Mouse (Mus musculus): Measurements from ENCODE around the gene Fam83f. TPM values are rescaled to one million over a fixed set of nuclear protein-coding genes. Genes with fewer than 3 reads are reported as not detected.

Fam83f gene
- polyA plus RNA-seq, 1 experiment from 2014 or later: not detected

- Histone ChIP-seq H3K27me3 (no peaks in the 10 kb centered on the region), H3K27ac (no peak overlapping the region), H3K36me3 (ENCODE audit: poor library complexity, severe bottlenecking) (no peaks in the 10 kb centered on the region), H3K9me3 (replicated peaks) (no peaks in the 10 kb centered on the region), H3K4me2 (no peak overlapping the region), H3K9ac (no peak overlapping the region), H3K4me3 (no peak overlapping the region), H3K4me1 (peaks cover 7% of the 10 kb centered on the region; the same call in 1 of the 2 replicates)
- WGBS: 85% methylated on average over 3 of the region's 3 CpGs
- no peak for ATAC-seq
Observed at GRCm38 (mm10) chr15:80639874-80640273, 31.8 kb upstream of the Fam83f start.

GRCm38 (mm10) chr15:80641702-80642435 lies 29.8 kb upstream of the Fam83f start:
- Histone ChIP-seq H3K36me3 (ENCODE audit: poor library complexity, severe bottlenecking) (no peaks in the 10 kb centered on the region), H3K4me1 (peaks cover 4% of the 10 kb centered on the region; the same call in 1 of the 2 replicates), H3K4me2 (no peak overlapping the region), H3K9ac (no peak overlapping the region), H3K9me3 (replicated peaks) (no peaks in the 10 kb centered on the region), H3K4me3 (no peak overlapping the region), H3K27me3 (no peaks in the 10 kb centered on the region), H3K27ac (no peak overlapping the region)
- WGBS: 86% methylated on average over 2 of the region's 2 CpGs
- no peak for ATAC-seq

GRCm38 (mm10) chr15:80645006-80645797 lies 26.4 kb upstream of the Fam83f start:
- ATAC-seq: no peak
- Histone ChIP-seq H3K9ac (no peak overlapping the region; the same call in 1 of the 2 replicates), H3K27ac (no peak overlapping the region), H3K36me3 (ENCODE audit: poor library complexity, severe bottlenecking) (no peaks in the 10 kb centered on the region), H3K27me3 (no peaks in the 10 kb centered on the region), H3K4me1 (peaks cover 3% of the 10 kb centered on the region; the same call in 1 of the 2 replicates), H3K4me2 (no peak overlapping the region), H3K4me3 (no peak overlapping the region), H3K9me3 (replicated peaks) (no peaks in the 10 kb centered on the region)
- 90% methylated on average over 17 of the region's 17 CpGs for WGBS

- Histone ChIP-seq H3K27me3 (no peaks in the 10 kb centered on the region), H3K4me1 (peaks cover 3% of the 10 kb centered on the region; the same call in 1 of the 2 replicates), H3K36me3 (ENCODE audit: poor library complexity, severe bottlenecking) (no peaks in the 10 kb centered on the region), H3K4me2 (no peak overlapping the region), H3K9ac (no peak overlapping the region), H3K4me3 (no peak overlapping the region), H3K27ac (no peak overlapping the region), H3K9me3 (replicated peaks) (no peaks in the 10 kb centered on the region)
- 79% methylated on average over 15 of the region's 15 CpGs for WGBS
- ATAC-seq: no peak
Observed at GRCm38 (mm10) chr15:80648977-80649606, 22.6 kb upstream of the Fam83f start.

GRCm38 (mm10) chr15:80650412-80650811 lies 21.2 kb upstream of the Fam83f start:
- H3K4me2 ChIP-seq: no peak overlapping the region
- no peak overlapping the region for H3K9ac ChIP-seq
- peaks cover 3% of the 10 kb centered on the region; the same call in 1 of the 2 replicates for H3K4me1 ChIP-seq
- ATAC-seq: no peak
- no peak overlapping the region for H3K27ac ChIP-seq
- H3K36me3 ChIP-seq (ENCODE audit: poor library complexity, severe bottlenecking): no peaks in the 10 kb centered on the region
- no peak overlapping the region for H3K4me3 ChIP-seq
- H3K27me3 ChIP-seq: no peaks in the 10 kb centered on the region
- no peaks in the 10 kb centered on the region for H3K9me3 ChIP-seq (replicated peaks)
- 86% methylated on average over 2 of the region's 2 CpGs for WGBS

GRCm38 (mm10) chr15:80653865-80654264 lies 17.8 kb upstream of the Fam83f start:
- Histone ChIP-seq H3K4me1 (peaks cover 5% of the 10 kb centered on the region), H3K9ac (no peak overlapping the region), H3K4me3 (no peak overlapping the region), H3K27ac (no peak overlapping the region), H3K36me3 (ENCODE audit: poor library complexity, severe bottlenecking) (no peaks in the 10 kb centered on the region), H3K4me2 (no peak overlapping the region), H3K9me3 (replicated peaks) (no peaks in the 10 kb centered on the region), H3K27me3 (no peaks in the 10 kb centered on the region)
- ATAC-seq: no peak
- 88% methylated on average over 8 of the region's 8 CpGs for WGBS

DNA sequence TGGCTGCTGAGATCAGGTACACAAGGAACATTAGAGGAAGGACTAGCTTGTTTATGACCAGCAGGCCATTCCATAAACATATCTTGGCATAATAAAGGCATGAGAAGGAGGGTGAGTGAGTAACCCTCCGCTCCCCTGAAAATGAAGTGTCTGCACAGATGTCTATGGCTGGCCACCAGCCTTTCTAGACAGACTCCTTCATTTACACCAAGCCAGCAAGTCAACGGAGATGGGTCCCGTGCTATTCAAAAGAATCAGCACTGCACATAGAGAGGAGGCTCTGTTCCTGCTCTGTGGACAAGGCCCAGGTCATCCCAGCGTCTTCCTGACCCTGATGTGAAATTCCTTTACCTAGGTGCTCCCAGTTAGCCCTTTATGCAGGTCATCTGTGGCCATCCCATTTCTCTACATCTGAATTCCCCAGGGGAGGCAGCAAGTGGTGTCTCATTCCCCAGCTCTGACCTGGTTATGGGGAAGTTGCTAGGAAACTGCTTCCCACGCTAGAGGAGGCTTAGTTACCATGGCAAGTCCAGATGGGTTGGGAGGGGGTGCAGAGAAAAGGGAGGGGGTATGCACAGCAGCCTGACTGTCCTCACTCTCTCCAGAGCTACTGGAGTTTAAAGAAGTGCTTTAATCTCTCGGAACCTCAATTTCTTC lies 12.7 kb upstream of the Fam83f start:
- WGBS: 68% methylated on average over 6 of the region's 6 CpGs
- H3K4me3 ChIP-seq: no peak overlapping the region
- H3K4me2 ChIP-seq: no peak overlapping the region
- no peaks in the 10 kb centered on the region for H3K36me3 ChIP-seq (ENCODE audit: poor library complexity, severe bottlenecking)
- no peak overlapping the region for H3K27ac ChIP-seq
- ATAC-seq: no peak
- no peaks in the 10 kb centered on the region for H3K27me3 ChIP-seq
- H3K9me3 ChIP-seq (replicated peaks): no peaks in the 10 kb centered on the region
- no peak overlapping the region for H3K9ac ChIP-seq
- H3K4me1 ChIP-seq: peaks cover 7% of the 10 kb centered on the region

DNA sequence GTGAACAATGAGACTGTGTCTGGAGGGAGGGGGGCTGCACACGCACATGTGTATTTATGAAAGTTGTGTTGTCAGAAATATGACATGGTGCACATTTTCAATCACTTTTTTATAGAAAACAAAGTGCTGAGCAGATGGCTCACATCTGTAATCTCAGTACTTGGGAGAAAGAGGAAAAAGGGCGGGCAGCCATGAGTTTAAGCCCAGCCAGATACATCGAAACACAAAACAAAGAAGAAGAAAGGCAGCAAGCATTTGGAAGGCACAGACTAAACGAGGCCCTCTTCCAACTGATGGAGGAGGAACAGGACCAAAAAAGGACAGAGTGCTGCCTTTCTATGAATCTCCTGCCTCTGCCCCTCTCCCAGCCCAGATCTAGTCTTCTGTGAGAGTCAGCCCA lies 10.7 kb upstream of the Fam83f start:
- Histone ChIP-seq H3K9me3 (replicated peaks) (no peaks in the 10 kb centered on the region), H3K36me3 (ENCODE audit: poor library complexity, severe bottlenecking) (no peaks in the 10 kb centered on the region), H3K4me2 (no peak overlapping the region), H3K27me3 (no peaks in the 10 kb centered on the region), H3K27ac (no peak overlapping the region), H3K9ac (no peak overlapping the region), H3K4me3 (no peak overlapping the region), H3K4me1 (peaks cover 7% of the 10 kb centered on the region)
- WGBS: 63% methylated on average over 4 of the region's 4 CpGs
- ATAC-seq: no peak

GRCm38 (mm10) chr15:80664444-80664843 lies 7.2 kb upstream of the Fam83f start:
- H3K27ac ChIP-seq: no peak overlapping the region
- WGBS: 88% methylated on average over 4 of the region's 4 CpGs
- no peak overlapping the region for H3K9ac ChIP-seq
- H3K4me2 ChIP-seq: no peak overlapping the region
- no peak for ATAC-seq
- H3K4me1 ChIP-seq: no peaks in the 10 kb centered on the region
- H3K27me3 ChIP-seq: peaks cover 4% of the 10 kb centered on the region
- H3K36me3 ChIP-seq (ENCODE audit: poor library complexity, severe bottlenecking): no peaks in the 10 kb centered on the region
- 0 out of 2 replicates have a peak, but pooled peaks cover 3% of the 10 kb centered on the region for H3K9me3 ChIP-seq (replicated peaks)
- no peak overlapping the region for H3K4me3 ChIP-seq

- no peak for ATAC-seq
- H3K9me3 ChIP-seq (replicated peaks): no peaks in the 10 kb centered on the region
- no peak overlapping the region for H3K4me2 ChIP-seq
- 71% methylated on average over 2 of the region's 2 CpGs for WGBS
- H3K36me3 ChIP-seq (ENCODE audit: poor library complexity, severe bottlenecking): no peaks in the 10 kb centered on the region
- no peak overlapping the region for H3K9ac ChIP-seq
- no peak overlapping the region for H3K4me3 ChIP-seq
- H3K27me3 ChIP-seq: peaks cover 42% of the 10 kb centered on the region
- peaks cover 19% of the 10 kb centered on the region for H3K4me1 ChIP-seq
- no peak overlapping the region for H3K27ac ChIP-seq
Observed at GRCm38 (mm10) chr15:80672810-80673209, 1.2 kb downstream of the Fam83f start.

DNA sequence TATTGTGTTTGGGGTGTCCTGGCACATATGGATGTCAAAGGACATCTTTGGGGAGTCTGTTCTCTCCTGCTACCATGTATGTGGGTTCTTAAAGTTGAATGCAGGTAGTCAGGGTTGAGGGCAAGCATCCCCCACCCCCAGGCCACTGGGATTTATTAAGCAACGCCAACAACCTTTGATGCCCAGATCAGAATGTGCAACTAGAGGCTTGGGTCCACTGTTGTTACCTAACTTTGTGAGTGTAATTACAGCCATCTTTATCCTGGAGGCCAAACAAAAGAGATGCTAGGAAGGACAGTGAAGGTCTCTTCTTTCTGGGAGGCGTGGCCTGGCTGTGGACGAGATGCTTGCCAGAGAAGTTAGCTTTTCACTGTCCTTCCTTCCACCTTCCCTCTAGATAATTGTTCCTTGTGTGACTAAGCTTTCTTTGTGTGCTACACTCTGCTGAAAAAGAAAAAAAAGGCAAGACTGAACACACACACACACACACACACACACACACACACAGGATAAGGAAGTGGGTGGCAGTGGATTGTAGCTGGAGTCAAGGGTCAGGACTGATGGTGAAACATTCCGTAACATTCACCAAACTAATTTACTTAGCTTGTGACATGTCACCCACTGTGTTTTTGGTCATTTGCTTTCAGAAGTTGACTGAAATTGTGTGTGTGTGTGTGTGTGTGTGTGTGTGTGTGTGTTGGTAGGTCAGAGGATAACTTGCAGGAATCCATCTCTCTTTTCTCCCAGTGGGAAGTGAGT lies 1.9 kb downstream of the Fam83f start:
- peaks cover 19% of the 10 kb centered on the region for H3K4me1 ChIP-seq
- WGBS: 70% methylated on average over 4 of the region's 4 CpGs
- H3K9ac ChIP-seq: no peak overlapping the region
- no peak for ATAC-seq
- H3K27ac ChIP-seq: no peak overlapping the region
- no peaks in the 10 kb centered on the region for H3K9me3 ChIP-seq (replicated peaks)
- H3K4me3 ChIP-seq: no peak overlapping the region
- no peaks in the 10 kb centered on the region for H3K36me3 ChIP-seq (ENCODE audit: poor library complexity, severe bottlenecking)
- no peak overlapping the region for H3K4me2 ChIP-seq
- peaks cover 42% of the 10 kb centered on the region for H3K27me3 ChIP-seq

All from forebrain, embryonic 13.5 days (tissue).